Comparison of ENCODE assay signal across 9 mouse cellular contexts in the genomic region with DNA sequence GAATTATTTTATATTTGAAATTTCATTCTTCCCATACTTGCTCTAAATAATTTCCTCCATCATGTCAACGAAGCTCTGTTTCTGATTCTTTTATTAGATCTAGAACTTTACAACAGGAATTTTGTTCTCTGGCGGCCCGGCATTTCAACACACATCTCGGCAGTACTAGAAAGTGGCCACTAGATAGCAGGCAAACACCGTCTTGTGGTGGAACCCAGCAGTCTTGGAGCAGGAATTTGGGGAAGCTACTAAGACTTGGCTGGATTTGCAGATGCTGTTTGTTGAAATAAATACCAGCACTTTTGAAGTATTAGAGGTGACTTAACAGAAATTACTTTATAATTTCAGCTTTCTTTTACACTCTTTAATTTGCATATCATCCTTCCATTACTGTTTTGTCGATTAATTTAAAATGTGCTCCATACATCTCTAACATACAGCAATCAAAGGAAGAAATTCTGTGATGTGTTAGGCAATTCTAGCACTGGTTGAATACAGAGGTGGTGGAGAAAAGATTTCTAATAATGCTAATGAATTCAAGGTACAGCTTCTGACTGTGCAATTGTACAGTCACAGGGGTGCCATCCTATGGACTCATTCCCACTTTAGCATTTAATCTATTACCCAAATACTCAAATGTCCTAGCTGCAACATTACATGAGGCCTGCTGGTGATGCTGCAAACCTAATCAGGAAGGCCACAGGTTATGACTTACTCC.
DNase-seq lines count a peak whose midpoint lies in the region; ATAC-seq lines count a peak whose summit lies in the region.
"Had no signal": no experiment of that assay in that cellular context is flagged by ENCODE, and none has a peak within 500 bp of the region (broad histone marks: within the 10 kb centered on the region; RNA-seq: fewer than 3 reads in every experiment).

No protein-coding gene starts in this region.

- intact Hi-C loops in left cerebral cortex, postnatal 14 days (cut with DNase I), result no loop called here

- no peak overlapping the region for H3K27ac ChIP-seq in hindbrain, embryonic 15.5 days (replicated peaks)
- H3K27ac ChIP-seq in midbrain, embryonic 15.5 days, result no peak overlapping the region

- peaks cover 9% of the 10 kb centered on the region; the same call in 1 of the 2 replicates for H3K36me3 ChIP-seq in hindbrain, embryonic 15.5 days
- no peaks in the 10 kb centered on the region for H3K36me3 ChIP-seq in midbrain, embryonic 15.5 days (replicated peaks)

- H3K4me1 ChIP-seq in hindbrain, embryonic 15.5 days (replicated peaks), result no peaks in the 10 kb centered on the region; the same call in 1 of the 2 replicates
- H3K4me1 ChIP-seq in midbrain, embryonic 15.5 days, result no peaks in the 10 kb centered on the region

- no peaks in the 10 kb centered on the region for H3K27me3 ChIP-seq in hindbrain, embryonic 15.5 days
- no peaks in the 10 kb centered on the region for H3K27me3 ChIP-seq in midbrain, embryonic 15.5 days (replicated peaks)

- no peak overlapping the region for H3K4me3 ChIP-seq in hindbrain, embryonic 15.5 days
- H3K4me3 ChIP-seq in midbrain, embryonic 15.5 days, result no peak overlapping the region
- H3K4me3 ChIP-seq: myocyte had no signal

- H3K9ac ChIP-seq in hindbrain, embryonic 15.5 days, result no peak overlapping the region
- no peak overlapping the region for H3K9ac ChIP-seq in midbrain, embryonic 15.5 days

- ATAC-seq in CD4-positive, CD25-positive, alpha-beta regulatory T cell, adult 4 months, result no peak
- ATAC-seq in hindbrain, embryonic 15.5 days (ENCODE audit: low FRiP score, low read depth), result peak; percentile 85
- ATAC-seq in midbrain, embryonic 15.5 days (replicated peaks), result peak; percentile 74

- peak; percentile 3 for DNase-seq in CD4-positive, CD25-positive, alpha-beta regulatory T cell, adult 2 months (ENCODE audit: low read depth, low spot score)
- peak; percentile 56 for DNase-seq in R1 (ENCODE audit: low read depth, low spot score)
- DNase-seq in embryo, embryonic 9.5 days (ENCODE audit: extremely low spot score), result peak; percentile 41
- peak; percentile 74 to 77 for DNase-seq in left cerebral cortex, postnatal 14 days (ENCODE audit: low spot score in 2 of 2)
- DNase-seq in spleen, postnatal 36 days (ENCODE audit: low spot score in 2 of 2), result no peak

- 25% methylated on average over 6 of the region's 6 CpGs for WGBS in hindbrain, embryonic 15.5 days
- 26% methylated on average over 6 of the region's 6 CpGs for WGBS in midbrain, embryonic 15.5 days

- no peak overlapping the region for H3K4me2 ChIP-seq in hindbrain, embryonic 15.5 days
- H3K4me2 ChIP-seq in midbrain, embryonic 15.5 days, result no peak overlapping the region

- H3K9me3 ChIP-seq in hindbrain, embryonic 15.5 days, result no peaks in the 10 kb centered on the region
- H3K9me3 ChIP-seq in midbrain, embryonic 15.5 days, result no peaks in the 10 kb centered on the region

Comparison
In these comparisons a context has a peak if more than half of its experiments do, and no peak if none do; other contexts are left out.
1. DNase-seq: peak in CD4-positive, CD25-positive, alpha-beta regulatory T cell, adult 2 months (single experiment), R1 (single experiment), embryo, embryonic 9.5 days (single experiment) and left cerebral cortex, postnatal 14 days (2 of 2); none in spleen, postnatal 36 days (0 of 2).